Mouse (Mus musculus): ENCODE results near the gene Atg9a. TPM values are rescaled to one million over a fixed set of nuclear protein-coding genes. Genes with fewer than 3 reads are reported as not detected.
A peak's percentile ranks its signal among the peaks of the same experiment; 100 is the strongest.
"Not testable (repeated sequence)": the region's sequence is repeated elsewhere in the genome, so short reads cannot be mapped to it uniquely, and the experiment has no call there.

The Atg9a gene
- 34.5 and 40.8 TPM in 2 replicates for polyA plus RNA-seq (2012; rRNA removed)

GRCm38 (mm10) chr1:75191622-75192402 is at the start of gene Atg9a, which contains the start of gene Ankzf1:
Gene Atg9a (minus strand): TSS chr1:75192196.
Gene Ankzf1 (plus strand): TSS chr1:75192151.
- H3K4me1 ChIP-seq (ENCODE audit: control insufficient read depth, insufficient read depth, insufficient read length), result peaks cover 6% of the 10 kb centered on the region
- peak within 1 kb of the TSS; percentile 97 for H3K4me3 ChIP-seq (ENCODE audit: extremely low read depth, insufficient read depth, insufficient read length)
- H3K36me3 ChIP-seq (ENCODE audit: control insufficient read depth, insufficient read depth, low read length), result peaks cover 10% of the 10 kb centered on the region
- 1% methylated on average over 56 of the region's 56 CpGs for WGBS
- H3K27ac ChIP-seq (ENCODE audit: insufficient read depth, low read length), result peak within 1 kb of the TSS; percentile 81
- H3K27me3 ChIP-seq (ENCODE audit: control insufficient read depth, insufficient read depth, low read length), result no peaks in the 10 kb centered on the region
- TF ChIP-seq POLR2A (IDR thresholded peaks at IDR 0.05; ENCODE audit: low read depth, low read length), result no peak; the same call in none of the 2 replicates
- peak; percentile 92 to 93 for DNase-seq (ENCODE audit: low read depth in 1 of 2, low spot score in 2 of 2)

DNA sequence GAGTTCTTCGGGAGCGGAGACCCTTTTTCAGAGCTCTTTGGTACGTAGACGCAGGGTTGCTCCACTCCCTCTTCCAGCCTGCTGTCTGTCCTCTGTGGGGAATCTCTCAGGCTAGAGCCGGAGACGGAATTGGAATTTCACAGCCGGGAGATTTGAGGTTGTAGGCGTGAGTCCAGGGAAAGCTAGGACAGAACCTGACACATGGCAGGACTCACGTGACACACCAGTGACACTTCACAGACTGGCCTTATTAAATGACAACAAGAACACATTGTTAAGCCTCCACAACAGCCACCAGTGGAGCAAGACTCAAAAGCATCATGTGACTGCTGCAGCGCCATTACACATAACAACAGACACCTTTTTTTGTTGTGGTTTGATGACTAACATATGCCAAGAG is 47.6 kb upstream of the Atg9a start:
- WGBS, result 94% methylated on average over 10 of the region's 10 CpGs
- DNase-seq (ENCODE audit: low read depth in 1 of 2, low spot score in 2 of 2), result no peak
- no peak overlapping the region for H3K27ac ChIP-seq (ENCODE audit: insufficient read depth, low read length)

GRCm38 (mm10) chr1:75236117-75237050 is 44.4 kb upstream of the Atg9a start, which contains the start of gene Dnajb2:
Gene Dnajb2 (plus strand): TSS chr1:75236406.
- H3K27ac ChIP-seq (ENCODE audit: insufficient read depth, low read length), result peak within 1 kb of the TSS; percentile 91
- peak; percentile 85 to 86 for DNase-seq (ENCODE audit: low read depth in 1 of 2, low spot score in 2 of 2)

More for the DNA sequence above, 47.6 kb upstream of the Atg9a start:
- peaks cover 11% of the 10 kb centered on the region for H3K36me3 ChIP-seq (ENCODE audit: control insufficient read depth, insufficient read depth, low read length)
- H3K4me1 ChIP-seq (ENCODE audit: control insufficient read depth, insufficient read depth, insufficient read length), result peaks cover 13% of the 10 kb centered on the region
- TF ChIP-seq CTCF (IDR thresholded peaks at IDR 0.05; ENCODE audit: extremely low read depth, insufficient read depth, insufficient read length, insufficient replicate concordance), result no peak
- no peak for TF ChIP-seq POLR2A (IDR thresholded peaks at IDR 0.05; ENCODE audit: low read depth, low read length)
- H3K27me3 ChIP-seq (ENCODE audit: control insufficient read depth, insufficient read depth, low read length), result no peaks in the 10 kb centered on the region
- no peak overlapping the region for H3K4me3 ChIP-seq (ENCODE audit: extremely low read depth, insufficient read depth, insufficient read length)

GRCm38 (mm10) chr1:75234606-75235005 is 42.6 kb upstream of the Atg9a start:
- Histone ChIP-seq H3K27me3 (ENCODE audit: control insufficient read depth, insufficient read depth, low read length) (no peaks in the 10 kb centered on the region), H3K4me1 (ENCODE audit: control insufficient read depth, insufficient read depth, insufficient read length) (peaks cover 13% of the 10 kb centered on the region), H3K27ac (ENCODE audit: insufficient read depth, low read length) (peak overlapping the region; percentile 44; the same call in 1 of the 2 replicates), H3K36me3 (ENCODE audit: control insufficient read depth, insufficient read depth, low read length) (no peaks in the 10 kb centered on the region), H3K4me3 (ENCODE audit: extremely low read depth, insufficient read depth, insufficient read length) (no peak overlapping the region)
- TF ChIP-seq POLR2A (IDR thresholded peaks at IDR 0.05; ENCODE audit: low read depth, low read length) (no peak), CTCF (IDR thresholded peaks at IDR 0.05; ENCODE audit: extremely low read depth, insufficient read depth, insufficient read length, insufficient replicate concordance) (peak; percentile 71; the same call in 1 of the 2 replicates)
- DNase-seq (ENCODE audit: low read depth in 1 of 2, low spot score in 2 of 2), result peak; percentile 65 to 81
- under 1% methylated on average over 8 of the region's 8 CpGs for WGBS

More at GRCm38 (mm10) chr1:75236117-75237050, 44.4 kb upstream of the Atg9a start, which contains the start of gene Dnajb2:
- Histone ChIP-seq H3K36me3 (ENCODE audit: control insufficient read depth, insufficient read depth, low read length) (peaks cover 7% of the 10 kb centered on the region), H3K4me1 (ENCODE audit: control insufficient read depth, insufficient read depth, insufficient read length) (peaks cover 13% of the 10 kb centered on the region), H3K4me3 (ENCODE audit: extremely low read depth, insufficient read depth, insufficient read length) (peak within 1 kb of the TSS; percentile 76), H3K27me3 (ENCODE audit: control insufficient read depth, insufficient read depth, low read length) (no peaks in the 10 kb centered on the region)
- no peak for TF ChIP-seq CTCF (IDR thresholded peaks at IDR 0.05; ENCODE audit: extremely low read depth, insufficient read depth, insufficient read length, insufficient replicate concordance)
- TF ChIP-seq POLR2A (IDR thresholded peaks at IDR 0.05; ENCODE audit: low read depth, low read length), result peak; percentile 39
- under 1% methylated on average over 63 of the region's 64 CpGs for WGBS

DNA sequence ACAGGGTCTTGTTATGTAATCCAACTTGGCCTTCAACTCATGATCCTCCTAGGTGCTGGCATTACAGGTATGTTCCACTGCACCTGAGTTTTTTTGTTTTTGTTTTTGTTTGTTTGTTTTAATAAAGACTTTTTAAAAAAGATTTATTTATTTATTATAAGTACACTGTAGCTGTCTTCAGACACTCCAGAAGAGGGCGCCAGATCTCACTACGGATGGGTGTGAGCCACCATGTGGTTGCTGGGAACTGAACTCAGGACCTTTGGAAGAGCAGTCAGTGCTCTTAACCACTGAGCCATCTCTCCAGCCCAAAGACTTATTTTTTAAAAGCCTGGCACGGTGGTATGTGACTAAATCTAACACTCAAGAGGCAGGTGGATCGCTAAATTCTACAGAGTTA is 40.5 kb upstream of the Atg9a start:
- not testable (repeated sequence) for DNase-seq (ENCODE audit: low read depth in 1 of 2, low spot score in 2 of 2); H3K27me3 ChIP-seq (ENCODE audit: control insufficient read depth, insufficient read depth, low read length); H3K36me3 ChIP-seq (ENCODE audit: control insufficient read depth, insufficient read depth, low read length); H3K27ac ChIP-seq (ENCODE audit: insufficient read depth, low read length); H3K4me3 ChIP-seq (ENCODE audit: extremely low read depth, insufficient read depth, insufficient read length)
- H3K4me1 ChIP-seq (ENCODE audit: control insufficient read depth, insufficient read depth, insufficient read length), result peaks cover 13% of the 10 kb centered on the region
- WGBS, result 83% methylated on average over 4 of the region's 4 CpGs

DNA sequence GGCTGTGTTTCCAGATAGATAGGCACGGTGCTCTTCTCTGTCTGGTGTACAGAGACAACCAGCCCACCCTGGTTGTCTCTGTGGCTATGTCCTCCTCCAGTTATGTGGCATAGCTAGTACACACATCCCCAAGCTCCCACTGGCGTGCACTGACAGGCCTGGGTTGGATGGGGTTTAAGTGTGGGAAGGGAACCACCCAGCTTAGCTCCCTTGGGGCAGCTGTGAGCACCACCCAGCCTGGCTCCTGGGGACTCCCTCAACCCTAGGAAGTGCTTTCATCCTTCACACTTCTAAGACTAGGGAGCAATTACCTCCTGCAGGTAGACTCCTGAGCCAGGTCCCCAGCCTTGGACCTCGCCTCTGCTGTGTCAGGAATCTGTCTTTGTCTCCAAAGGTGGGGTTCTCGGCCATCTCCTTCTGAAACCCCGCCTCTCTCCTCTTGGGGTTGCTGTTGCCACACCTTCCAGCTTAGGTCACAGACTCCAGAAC is 39.7 kb upstream of the Atg9a start, which contains the start of gene A630095N17Rik:
A630095N17Rik (minus strand) TSS at position 439 of the 489 bp plus-strand sequence.
- Histone ChIP-seq H3K4me1 (ENCODE audit: control insufficient read depth, insufficient read depth, insufficient read length) (peaks cover 9% of the 10 kb centered on the region), H3K27ac (ENCODE audit: insufficient read depth, low read length) (no peak within 1 kb of the TSS), H3K4me3 (ENCODE audit: extremely low read depth, insufficient read depth, insufficient read length) (no peak within 1 kb of the TSS), H3K36me3 (ENCODE audit: control insufficient read depth, insufficient read depth, low read length) (no peaks in the 10 kb centered on the region), H3K27me3 (ENCODE audit: control insufficient read depth, insufficient read depth, low read length) (no peaks in the 10 kb centered on the region)
- TF ChIP-seq CTCF (IDR thresholded peaks at IDR 0.05; ENCODE audit: extremely low read depth, insufficient read depth, insufficient read length, insufficient replicate concordance) (no peak), POLR2A (IDR thresholded peaks at IDR 0.05; ENCODE audit: low read depth, low read length) (no peak)
- DNase-seq (ENCODE audit: low read depth in 1 of 2, low spot score in 2 of 2), result no peak
- 72% methylated on average over 5 of the region's 5 CpGs for WGBS

All from spleen, adult 2 months (tissue).